Mouse (Mus musculus): ENCODE results near the gene 2410004B18Rik.

- TF ChIP-seq CTCF (IDR thresholded peaks at IDR 0.05; ENCODE audit: low read depth): no peak
- TF ChIP-seq EP300 (optimal IDR thresholded peaks at IDR 0.05): no peak
Measured at GRCm38 (mm10) chr3:145947539-145948204, 9.9 kb downstream of the 2410004B18Rik start.
